8 mouse cellular contexts compared by ENCODE assay signal in genomic region chr10:28075491-28076035, GRCm38 (mm10). TPM values are rescaled to one million over a fixed set of nuclear protein-coding genes. Genes with fewer than 3 reads are reported as not detected.
DNase-seq lines count a peak whose midpoint lies in the region; ATAC-seq and TF ChIP-seq lines count a peak whose summit lies in the region.

No protein-coding gene starts in this region.

- WGBS in heart, embryonic 11.5 days (ENCODE audit: insufficient replicate concordance): under 1% methylated on average over 22 of the region's 22 CpGs
- under 1% methylated on average over 22 of the region's 22 CpGs for WGBS in kidney, embryonic 14.5 days
- WGBS in lung, embryonic 16.5 days: 0% methylated on average over 22 of the region's 22 CpGs
- under 1% methylated on average over 22 of the region's 22 CpGs for WGBS in stomach, embryonic 14.5 days

- no peaks in the 10 kb centered on the region for H3K9me3 ChIP-seq in heart, embryonic 11.5 days (replicated peaks; ENCODE audit: control insufficient read depth, low read length)
- no peaks in the 10 kb centered on the region for H3K9me3 ChIP-seq in kidney, embryonic 14.5 days (ENCODE audit: control insufficient read depth, low read length)
- H3K9me3 ChIP-seq in lung, embryonic 16.5 days (ENCODE audit: control insufficient read depth, low read length): no peaks in the 10 kb centered on the region
- no peaks in the 10 kb centered on the region for H3K9me3 ChIP-seq in stomach, embryonic 14.5 days (ENCODE audit: control insufficient read depth, low read depth, low read length)

- peak overlapping the region; percentile 91 for H3K27ac ChIP-seq in left cerebral cortex, adult 2 months
- H3K27ac ChIP-seq in heart, embryonic 11.5 days (ENCODE audit: low read depth, low read length): peak overlapping the region; percentile 96
- peak overlapping the region; percentile 94 for H3K27ac ChIP-seq in kidney, embryonic 14.5 days (ENCODE audit: low read depth, low read length)
- peak overlapping the region; percentile 93 for H3K27ac ChIP-seq in lung, embryonic 16.5 days (ENCODE audit: low read length)
- H3K27ac ChIP-seq in stomach, embryonic 14.5 days (ENCODE audit: low read length): peak overlapping the region; percentile 95

- peak overlapping the region; percentile 61 for H3K4me2 ChIP-seq in heart, embryonic 11.5 days
- H3K4me2 ChIP-seq in kidney, embryonic 14.5 days (replicated peaks; ENCODE audit: low read depth, low read length): peak overlapping the region; percentile 79
- peak overlapping the region; percentile 70 for H3K4me2 ChIP-seq in lung, embryonic 16.5 days (ENCODE audit: low read depth, low read length)
- H3K4me2 ChIP-seq in stomach, embryonic 14.5 days (replicated peaks; ENCODE audit: low read depth, low read length): peak overlapping the region; percentile 56

- intact Hi-C loops in left cerebral cortex, adult 2 months (cut with DNase I): loop anchor here (5.0 to 10.0 kb wide), 3 partner anchors 37 to 941 kb away; no protein-coding TSS in a partner anchor

- no peak; the same call in 1 of the 2 replicates for ATAC-seq in heart, embryonic 11.5 days (replicated peaks; ENCODE audit: insufficient number of reproducible peaks, low FRiP score, low TSS enrichment)
- peak; percentile 14; the same call in 1 of the 2 replicates for ATAC-seq in kidney, embryonic 14.5 days (ENCODE audit: low FRiP score, low TSS enrichment)
- peak; percentile 27 for ATAC-seq in lung, embryonic 16.5 days (ENCODE audit: low read depth)
- peak; percentile 12; the same call in 1 of the 2 replicates for ATAC-seq in stomach, embryonic 14.5 days (ENCODE audit: insufficient number of reproducible peaks, insufficient read depth, low FRiP score, low read depth)

- TF ChIP-seq CTCF in left cerebral cortex, adult 2 months (IDR thresholded peaks at IDR 0.05): no peak

- no peaks in the 10 kb centered on the region for H3K27me3 ChIP-seq in heart, embryonic 11.5 days (ENCODE audit: control insufficient read depth, insufficient read depth, low read length)
- H3K27me3 ChIP-seq in kidney, embryonic 14.5 days (ENCODE audit: control insufficient read depth, insufficient read depth, low read length): no peaks in the 10 kb centered on the region
- no peaks in the 10 kb centered on the region for H3K27me3 ChIP-seq in lung, embryonic 16.5 days (ENCODE audit: control insufficient read depth, insufficient read depth, low read depth, low read length)
- no peaks in the 10 kb centered on the region for H3K27me3 ChIP-seq in stomach, embryonic 14.5 days (ENCODE audit: control insufficient read depth, insufficient read depth, low read length)

- peak overlapping the region; percentile 91 for H3K4me3 ChIP-seq in left cerebral cortex, adult 2 months
- peak overlapping the region; percentile 81 for H3K4me3 ChIP-seq in heart, embryonic 11.5 days (ENCODE audit: low read depth, low read length)
- peak overlapping the region; percentile 79 for H3K4me3 ChIP-seq in kidney, embryonic 14.5 days (ENCODE audit: low read length)
- peak overlapping the region; percentile 66 for H3K4me3 ChIP-seq in lung, embryonic 16.5 days (ENCODE audit: low read length)
- H3K4me3 ChIP-seq in stomach, embryonic 14.5 days (ENCODE audit: low read depth, low read length): peak overlapping the region; percentile 90

- peaks cover 8% of the 10 kb centered on the region; the same call in 1 of the 2 replicates for H3K4me1 ChIP-seq in heart, embryonic 11.5 days (ENCODE audit: control insufficient read depth, insufficient read depth, low read length)
- peaks cover 7% of the 10 kb centered on the region; the same call in 1 of the 2 replicates for H3K4me1 ChIP-seq in kidney, embryonic 14.5 days (ENCODE audit: control insufficient read depth, insufficient read depth, low read length)
- H3K4me1 ChIP-seq in lung, embryonic 16.5 days (replicated peaks; ENCODE audit: control insufficient read depth, insufficient read depth, low read length): peaks cover 6% of the 10 kb centered on the region; the same call in 1 of the 2 replicates
- 0 out of 2 replicates have a peak, but pooled peaks cover 7% of the 10 kb centered on the region for H3K4me1 ChIP-seq in stomach, embryonic 14.5 days (ENCODE audit: control insufficient read depth, insufficient read depth, low read length)

- H3K36me3 ChIP-seq in heart, embryonic 11.5 days (ENCODE audit: control insufficient read depth, insufficient read depth, low read length): no peaks in the 10 kb centered on the region
- no peaks in the 10 kb centered on the region for H3K36me3 ChIP-seq in kidney, embryonic 14.5 days (ENCODE audit: control insufficient read depth, insufficient read depth, low read length)
- H3K36me3 ChIP-seq in lung, embryonic 16.5 days (ENCODE audit: control insufficient read depth, insufficient read depth, low read length): no peaks in the 10 kb centered on the region
- H3K36me3 ChIP-seq in stomach, embryonic 14.5 days (ENCODE audit: control insufficient read depth, insufficient read depth, low read length): no peaks in the 10 kb centered on the region

- peak overlapping the region; percentile 93 for H3K9ac ChIP-seq in heart, embryonic 11.5 days (ENCODE audit: low read depth, low read length)
- H3K9ac ChIP-seq in kidney, embryonic 14.5 days (ENCODE audit: low read depth, low read length): peak overlapping the region; percentile 90
- H3K9ac ChIP-seq in lung, embryonic 16.5 days (ENCODE audit: low read length): peak overlapping the region; percentile 78
- peak overlapping the region; percentile 87 for H3K9ac ChIP-seq in stomach, embryonic 14.5 days (replicated peaks; ENCODE audit: low read depth, low read length)

- DNase-seq in left cerebral cortex, adult 2 months (ENCODE audit: extremely low spot score in 1 of 2, low spot score in 2 of 2): peak; percentile 16 to 19
- DNase-seq in left cerebral cortex, adult 11 months (ENCODE audit: low spot score): no peak
- peak; percentile 16 for DNase-seq in embryo, embryonic 11.5 days (ENCODE audit: low read depth, low spot score)
- DNase-seq in spleen, adult 12 weeks (ENCODE audit: low spot score): no peak

RNA-seq across cellular contexts. Expression of gene Ptprk, which starts 0.9 kb away (rescaled TPM):
- 10 to 100 TPM; 82.2 to 85.5 TPM for total RNA-seq in left cerebral cortex, adult 2 months (2021)
- polyA plus RNA-seq in heart, embryonic 11.5 days (2014; fragmentation: Nextera tagmentation; extraction: Ambion mirVana): 35.5 and 42.1 TPM in 2 replicates
- polyA plus RNA-seq in kidney, embryonic 14.5 days (2014; fragmentation: Nextera tagmentation; extraction: Ambion mirVana): 34.2 and 42.7 TPM in 2 replicates
- polyA plus RNA-seq in lung, embryonic 16.5 days (2015; fragmentation: Nextera tagmentation; extraction: Ambion mirVana): 44.6 and 50.2 TPM in 2 replicates
- polyA plus RNA-seq in stomach, embryonic 14.5 days (2014; fragmentation: Nextera tagmentation; extraction: Ambion mirVana): 56.2 and 67.4 TPM in 2 replicates

Comparison
In these comparisons a context has a peak if more than half of its experiments do, and no peak if none do; other contexts are left out.
1. DNase-seq: peak in left cerebral cortex, adult 2 months (2 of 2) and embryo, embryonic 11.5 days (single experiment); none in left cerebral cortex, adult 11 months (single experiment) and spleen, adult 12 weeks (single experiment).
2. Peak in every context shown above with its lines, with median percentiles within 50 percentile points of each other: H3K27ac ChIP-seq, H3K4me3 ChIP-seq, H3K4me2 ChIP-seq and H3K9ac ChIP-seq.